Mouse (Mus musculus) small intestine, adult 2 months (tissue): ENCODE measurements around the gene Olfr117.

Experiments
- CTCF ChIP-seq: fragments of 200-500 bp; IDR thresholded peaks from 2 replicates; pipeline ENCODE4 v1.5.1; 2012; ENCODE audit warnings: low read depth, mild to moderate bottlenecking, control low read depth, inconsistent platforms, low read length, moderate library complexity, mixed read lengths; ENCODE audit not compliant: insufficient replicate concordance, insufficient read length; ENCODE audit errors: extremely low read depth
- POLR2A ChIP-seq: fragments of 200-500 bp; IDR thresholded peaks from 2 replicates; pipeline ENCODE4 v1.6.1; 2012; ENCODE audit warnings: low read depth, mild to moderate bottlenecking, control low read depth, inconsistent platforms, low read length, moderate library complexity

DNA sequence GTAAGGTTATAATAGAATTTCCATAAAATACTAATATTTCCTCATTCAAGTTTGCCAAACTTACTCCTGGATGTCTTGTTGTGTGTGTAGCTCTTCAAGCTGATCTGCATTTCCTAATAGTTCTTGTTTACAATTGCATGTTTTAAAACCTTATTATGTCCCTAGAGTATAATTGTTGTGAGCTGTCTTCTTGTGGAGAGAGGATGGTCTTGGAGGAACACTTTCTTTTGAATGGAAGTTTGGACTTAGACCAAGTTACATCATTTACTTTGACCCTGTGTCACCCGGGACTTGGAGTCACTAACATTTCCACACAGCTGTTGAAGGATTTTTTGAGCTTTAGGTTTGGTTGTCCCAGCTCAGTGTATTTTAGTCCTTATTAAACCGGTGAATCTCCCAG is 36.6 kb downstream of the Olfr117 start, which contains the start of the genes Olfr115 and Olfr116:
- TF ChIP-seq POLR2A: no peak
- TF ChIP-seq CTCF: no peak
